Comparison of ENCODE assay signal across 10 mouse cellular contexts in genomic region chr11:31675430-31675829, GRCm38 (mm10). TPM values are rescaled to one million over a fixed set of nuclear protein-coding genes. Genes with fewer than 3 reads are reported as not detected.
DNase-seq lines count a peak whose midpoint lies in the region; ATAC-seq and TF ChIP-seq lines count a peak whose summit lies in the region.
"Had no signal": no experiment of that assay in that cellular context is flagged by ENCODE, and none has a peak within 500 bp of the region (broad histone marks: within the 10 kb centered on the region; RNA-seq: fewer than 3 reads in every experiment).

No protein-coding gene starts in this region.

- no peaks in the 10 kb centered on the region for H3K27me3 ChIP-seq in hindbrain, embryonic 11.5 days (ENCODE audit: control insufficient read depth, insufficient read depth, low read length)
- no peaks in the 10 kb centered on the region for H3K27me3 ChIP-seq in hindbrain, embryonic 13.5 days
- no peaks in the 10 kb centered on the region for H3K27me3 ChIP-seq in MEL (ENCODE audit: control insufficient read depth in 1 of 2, insufficient read depth in 2 of 2, low read length in 2 of 2)
- H3K27me3 ChIP-seq: embryonic facial prominence, embryonic 15.5 days; lung, embryonic 15.5 days had no signal

- no peak overlapping the region for H3K4me2 ChIP-seq in hindbrain, embryonic 11.5 days (replicated peaks; ENCODE audit: low read depth, low read length)
- no peak overlapping the region for H3K4me2 ChIP-seq in hindbrain, embryonic 13.5 days
- H3K4me2 ChIP-seq: embryonic facial prominence, embryonic 15.5 days; lung, embryonic 15.5 days had no signal

- no peak for TF ChIP-seq POLR2A in MEL (IDR thresholded peaks at IDR 0.05; ENCODE audit: control insufficient read depth in 1 of 2, insufficient read depth in 1 of 2, low read depth in 1 of 2, low read length in 2 of 2, poor library complexity in 1 of 2)

- ATAC-seq in hindbrain, embryonic 11.5 days (ENCODE audit: low FRiP score), result no peak
- no peak for ATAC-seq in hindbrain, embryonic 13.5 days (ENCODE audit: low FRiP score)
- peak; percentile 40; the same call in 1 of the 2 replicates for ATAC-seq in common myeloid progenitor, adult 5-6 weeks (replicated peaks; ENCODE audit: low read depth, poor library complexity, severe bottlenecking)

- TF ChIP-seq EP300 in MEL (IDR thresholded peaks at IDR 0.05; ENCODE audit: low read depth in 1 of 2, low read length in 2 of 2), result no peak

- H3K36me3 ChIP-seq in hindbrain, embryonic 11.5 days (ENCODE audit: control insufficient read depth, insufficient read depth, low read length), result no peaks in the 10 kb centered on the region
- H3K36me3 ChIP-seq in hindbrain, embryonic 13.5 days, result no peaks in the 10 kb centered on the region
- peaks cover 0 to 12% of the 10 kb centered on the region in 2 experiments; a peak in 2 of 4 replicates for H3K36me3 ChIP-seq in MEL (ENCODE audit: control insufficient read depth in 1 of 2, insufficient read depth in 2 of 2, low read length in 2 of 2)
- H3K36me3 ChIP-seq: embryonic facial prominence, embryonic 15.5 days; lung, embryonic 15.5 days had no signal

- H3K79me2 ChIP-seq in MEL (ENCODE audit: control insufficient read depth, insufficient read depth, low read length, poor library complexity), result peaks cover 4% of the 10 kb centered on the region

- peak; percentile 51 to 96 (median 53) for TF ChIP-seq CTCF in MEL (IDR thresholded peaks at IDR 0.05 in 2 of 3, conservative IDR thresholded peaks at IDR 0.05 in 1 of 3; ENCODE audit: control insufficient read depth in 1 of 3, insufficient read depth in 1 of 3, low read depth in 2 of 3, low read length in 3 of 3, poor library complexity in 1 of 3, severe bottlenecking in 1 of 3)

- 54% methylated on average over 2 of the region's 2 CpGs for WGBS in hindbrain, embryonic 11.5 days
- 50% methylated on average over 2 of the region's 2 CpGs for WGBS in hindbrain, embryonic 13.5 days

- H3K27ac ChIP-seq in hindbrain, embryonic 11.5 days (ENCODE audit: low read depth, low read length), result no peak overlapping the region
- no peak overlapping the region for H3K27ac ChIP-seq in hindbrain, embryonic 13.5 days
- H3K27ac ChIP-seq in MEL (ENCODE audit: control insufficient read depth, low read depth, low read length), result no peak overlapping the region
- H3K27ac ChIP-seq: embryonic facial prominence, embryonic 15.5 days; lung, embryonic 15.5 days had no signal

- H3K9ac ChIP-seq in hindbrain, embryonic 11.5 days (ENCODE audit: low read depth, low read length), result no peak overlapping the region
- no peak overlapping the region for H3K9ac ChIP-seq in hindbrain, embryonic 13.5 days
- no peak overlapping the region for H3K9ac ChIP-seq in MEL (ENCODE audit: control insufficient read depth, low read depth, low read length, poor library complexity, severe bottlenecking)
- H3K9ac ChIP-seq: embryonic facial prominence, embryonic 15.5 days; lung, embryonic 15.5 days had no signal

- no peaks in the 10 kb centered on the region for H3K9me3 ChIP-seq in hindbrain, embryonic 11.5 days (ENCODE audit: control insufficient read depth, low read length)
- H3K9me3 ChIP-seq in hindbrain, embryonic 13.5 days, result no peaks in the 10 kb centered on the region
- H3K9me3 ChIP-seq in MEL (replicated peaks; ENCODE audit: insufficient read depth, low read length), result no peaks in the 10 kb centered on the region
- H3K9me3 ChIP-seq: embryonic facial prominence, embryonic 15.5 days; lung, embryonic 15.5 days had no signal

- peak; percentile 78 for DNase-seq in hindbrain, embryonic 11.5 days (ENCODE audit: low spot score)
- DNase-seq in 416B (ENCODE audit: low read depth) (peak; percentile 79), MEL (ENCODE audit: low read depth, low spot score) (peak; percentile 85)
- peak; percentile 34 to 56 for DNase-seq in kidney, postnatal 4 days
- DNase-seq in natural killer cell, adult 2 months (ENCODE audit: low spot score in 2 of 2), result peak; percentile 23 to 38
- DNase-seq in ovary, postnatal 10 days (ENCODE audit: low spot score), result no peak

- TF ChIP-seq RAD21 in MEL (IDR thresholded peaks at IDR 0.05; ENCODE audit: low read depth, low read length), result no peak; the same call in none of the 2 replicates

- no peaks in the 10 kb centered on the region for H3K4me1 ChIP-seq in hindbrain, embryonic 11.5 days (replicated peaks; ENCODE audit: control insufficient read depth, insufficient read depth, low read length)
- peaks cover 15% of the 10 kb centered on the region for H3K4me1 ChIP-seq in hindbrain, embryonic 13.5 days (replicated peaks)
- H3K4me1 ChIP-seq in MEL (ENCODE audit: control insufficient read depth in 1 of 2, insufficient read depth in 2 of 2, low read length in 2 of 2), result no peaks in the 10 kb centered on the region

- no peak overlapping the region for H3K4me3 ChIP-seq in hindbrain, embryonic 11.5 days (ENCODE audit: low read depth, low read length)
- no peak overlapping the region for H3K4me3 ChIP-seq in hindbrain, embryonic 13.5 days
- no peak overlapping the region for H3K4me3 ChIP-seq in MEL (ENCODE audit: control insufficient read depth in 1 of 2, insufficient read depth in 1 of 2, low read depth in 2 of 2, low read length in 2 of 2)
- H3K4me3 ChIP-seq: embryonic facial prominence, embryonic 15.5 days; lung, embryonic 15.5 days had no signal

TF ChIP-seq in MEL, 35 proteins besides CTCF, POLR2A, EP300 and RAD21:
- no peak for TF ChIP-seq ETS1 (IDR thresholded peaks at IDR 0.05; ENCODE audit: low read depth, low read length)
- TF ChIP-seq MAZ (IDR thresholded peaks at IDR 0.05; ENCODE audit: low read depth, low read length), result no peak
- TF ChIP-seq CHD2 (IDR thresholded peaks at IDR 0.05; ENCODE audit: low read length), result no peak
- TF ChIP-seq POLR2AphosphoS5 (IDR thresholded peaks at IDR 0.05; ENCODE audit: borderline replicate concordance, low read depth, low read length), result no peak
- TF ChIP-seq TBP (IDR thresholded peaks at IDR 0.05; ENCODE audit: low read depth, low read length), result no peak
- TF ChIP-seq MAFK (IDR thresholded peaks at IDR 0.05; ENCODE audit: borderline replicate concordance, low read depth, low read length), result no peak
- no peak for TF ChIP-seq USF1 (IDR thresholded peaks at IDR 0.05; ENCODE audit: low read depth, low read length)
- peak; percentile 99 for TF ChIP-seq ZC3H11A (IDR thresholded peaks at IDR 0.05; ENCODE audit: low read depth, low read length)
- no peak for TF ChIP-seq NELFE (IDR thresholded peaks at IDR 0.05; ENCODE audit: low read depth, low read length)
- peak; percentile 48; the same call in 1 of the 2 replicates for TF ChIP-seq SIN3A (IDR thresholded peaks at IDR 0.05; ENCODE audit: low read length)
- peak; percentile 26; the same call in 1 of the 2 replicates for TF ChIP-seq MYC (IDR thresholded peaks at IDR 0.05; ENCODE audit: low read depth, low read length)
- peak; percentile 98 for TF ChIP-seq SMC3 (IDR thresholded peaks at IDR 0.05; ENCODE audit: low read depth, low read length)
- no peak for TF ChIP-seq MXI1 (IDR thresholded peaks at IDR 0.05; ENCODE audit: low read depth, low read length)
- TF ChIP-seq CHD1 (IDR thresholded peaks at IDR 0.05; ENCODE audit: low read depth, low read length), result no peak
- no peak for TF ChIP-seq BHLHE40 (IDR thresholded peaks at IDR 0.05; ENCODE audit: borderline replicate concordance, low read depth, low read length)
TF ChIP-seq in MEL: peak in this region for 4.

RNA-seq across cellular contexts. Expression of gene Bod1, which starts 3.7 kb away (rescaled TPM):
- 149 and 164 TPM in 2 replicates for polyA plus RNA-seq in hindbrain, embryonic 11.5 days (2014; fragmentation: Nextera tagmentation; extraction: Ambion mirVana)
- 152 and 153 TPM in 2 replicates for polyA plus RNA-seq in hindbrain, embryonic 13.5 days (2015; fragmentation: Nextera tagmentation; extraction: Ambion mirVana)
- 39.6 and 47.3 TPM in 2 replicates for total RNA-seq in MEL (2012; rRNA removed)
- 10 to 100 TPM in 1 of 2 experiments, not detected in 1; 40.0 TPM for polyA plus RNA-seq in MEL (2012; ENCODE audit: insufficient read depth in 1 of 2, insufficient read length in 2 of 2, low read depth in 1 of 2, low replicate concordance in 2 of 2, missing spikeins in 1 of 2)
- total RNA-seq in common myeloid progenitor, adult 5-6 weeks (2017), result 20.0 and 29.7 TPM in 2 replicates
